Mouse (Mus musculus) gastrocnemius, postnatal 14 days (tissue): Measurements from ENCODE around the gene Ssh2. TPM values are rescaled to one million over a fixed set of nuclear protein-coding genes. Genes with fewer than 3 reads are reported as not detected.
A peak's percentile ranks its signal among the peaks of the same experiment; 100 is the strongest.

Source experiments
- DNase-seq: peaks from one replicate; pipeline ENCODE4 v3.0.0; 2021; ENCODE audit warnings: mixed read lengths
- intact Hi-C: fragments of 180-260 bp; cut with DNase I; formaldehyde crosslinking; loops from one replicate; pipeline ENCODE4 v1.15.1; 2025; ENCODE audit warnings: low total_unique reads
- total RNA-seq, 2 experiments: library from RNA; stranded (reverse); gene quantifications; 2 replicates each; pipeline ENCODE4 v1.2.3; 2021

Gene Ssh2
- total RNA-seq, 2 experiments from 2014 or later = 38.4 to 42.4 TPM

GRCm38 (mm10) chr11:77317721-77318477, 101.8 kb downstream of the Ssh2 start:
- intact Hi-C loops = no loop called here
- DNase-seq = no peak

GRCm38 (mm10) chr11:77318478-77319118, 102.5 kb downstream of the Ssh2 start:
- intact Hi-C loops = no loop called here
- no peak for DNase-seq

- intact Hi-C loops = no loop called here
Observed at GRCm38 (mm10) chr11:77321214-77321613, 105.1 kb downstream of the Ssh2 start.

GRCm38 (mm10) chr11:77330529-77330928, 114.4 kb downstream of the Ssh2 start:
- intact Hi-C loops = no loop called here

More at GRCm38 (mm10) chr11:77321214-77321613, 105.1 kb downstream of the Ssh2 start:
- DNase-seq = no peak

GRCm38 (mm10) chr11:77347273-77347672, 131.2 kb downstream of the Ssh2 start:
- DNase-seq = no peak
- intact Hi-C loops = loop anchor here (10.0 kb wide), 1 partner anchor 108 kb away; no protein-coding TSS in a partner anchor

More at GRCm38 (mm10) chr11:77330529-77330928, 114.4 kb downstream of the Ssh2 start:
- no peak for DNase-seq

GRCm38 (mm10) chr11:77348142-77348741, 132.2 kb downstream of the Ssh2 start:
- peak; percentile 95 for DNase-seq
- intact Hi-C loops = loop anchor here (10.0 kb wide), 1 partner anchor 107 kb away; no protein-coding TSS in a partner anchor

GRCm38 (mm10) chr11:77348985-77349384, 132.9 kb downstream of the Ssh2 start:
- DNase-seq = no peak
- intact Hi-C loops = loop anchor here (10.0 kb wide), 1 partner anchor 106 kb away; no protein-coding TSS in a partner anchor

GRCm38 (mm10) chr11:77349698-77350097, 133.6 kb downstream of the Ssh2 start:
- intact Hi-C loops = loop anchor here (10.0 kb wide), 1 partner anchor 105 kb away; no protein-coding TSS in a partner anchor
- no peak for DNase-seq

GRCm38 (mm10) chr11:77355055-77355454, 139.0 kb downstream of the Ssh2 start:
- no peak for DNase-seq
- intact Hi-C loops = no loop called here

GRCm38 (mm10) chr11:77357839-77358238, 141.8 kb downstream of the Ssh2 start:
- intact Hi-C loops = no loop called here
- DNase-seq = no peak

- intact Hi-C loops = no loop called here
- DNase-seq = no peak
Observed at GRCm38 (mm10) chr11:77363476-77363875, 147.4 kb downstream of the Ssh2 start.

- intact Hi-C loops = no loop called here
- DNase-seq = no peak
Observed at GRCm38 (mm10) chr11:77364376-77364775, 148.3 kb downstream of the Ssh2 start.

GRCm38 (mm10) chr11:77365706-77366386, 149.8 kb downstream of the Ssh2 start:
- intact Hi-C loops = no loop called here

GRCm38 (mm10) chr11:77367541-77368270, 151.6 kb downstream of the Ssh2 start:
- intact Hi-C loops = no loop called here
- DNase-seq = no peak

More at GRCm38 (mm10) chr11:77365706-77366386, 149.8 kb downstream of the Ssh2 start:
- no peak for DNase-seq

GRCm38 (mm10) chr11:77369188-77369840, 153.2 kb downstream of the Ssh2 start:
- intact Hi-C loops = no loop called here
- no peak for DNase-seq

GRCm38 (mm10) chr11:77369841-77370191, 153.7 kb downstream of the Ssh2 start:
- intact Hi-C loops = no loop called here
- no peak for DNase-seq

- no peak for DNase-seq
- intact Hi-C loops = no loop called here
Observed at GRCm38 (mm10) chr11:77371088-77371487, 155.0 kb downstream of the Ssh2 start.

GRCm38 (mm10) chr11:77371696-77372095, 155.6 kb downstream of the Ssh2 start:
- intact Hi-C loops = no loop called here
- DNase-seq = no peak
